Mouse (Mus musculus) testis, adult 2 months (tissue): ENCODE data around the gene Slc25a21. TPM values are rescaled to one million over a fixed set of nuclear protein-coding genes. Genes with fewer than 3 reads are reported as not detected.

Experiments
- H3K27ac ChIP-seq: fragments of 200-500 bp; 2 replicates; pipeline ENCODE4 v1.5.1; 2012; ENCODE audit warnings: low read depth, low read length; ENCODE audit not compliant: control insufficient read depth, insufficient read depth
- H3K27me3 ChIP-seq: fragments of 200-500 bp; 2 replicates; pipeline ENCODE4 v1.6.1; 2012; ENCODE audit warnings: mild to moderate bottlenecking, low read length, moderate library complexity; ENCODE audit not compliant: control insufficient read depth, insufficient read depth
- H3K36me3 ChIP-seq: fragments of 200-500 bp; 2 replicates; pipeline ENCODE4 v1.6.1; 2012; ENCODE audit warnings: mild to moderate bottlenecking, low read length; ENCODE audit not compliant: control insufficient read depth, insufficient read depth
- H3K4me1 ChIP-seq: fragments of 200-500 bp; 2 replicates; pipeline ENCODE4 v1.6.1; 2012; ENCODE audit warnings: low read length; ENCODE audit not compliant: control insufficient read depth, insufficient read depth
- H3K4me3 ChIP-seq: fragments of 200-500 bp; 2 replicates; pipeline ENCODE4 v1.5.1; 2012; ENCODE audit warnings: low read depth, mild to moderate bottlenecking, low read length, moderate library complexity, mixed read lengths; ENCODE audit not compliant: control insufficient read depth
- CTCF ChIP-seq: fragments of 200-500 bp; IDR thresholded peaks from 2 replicates; pipeline ENCODE4 v1.5.1; 2012; ENCODE audit warnings: low read depth, mild to moderate bottlenecking, inconsistent platforms, low read length, moderate library complexity; ENCODE audit not compliant: control insufficient read depth, insufficient read depth, insufficient replicate concordance
- POLR2A ChIP-seq: fragments of 200-500 bp; IDR thresholded peaks from 2 replicates; pipeline ENCODE4 v1.6.1; 2012; ENCODE audit warnings: low read depth, mild to moderate bottlenecking, inconsistent platforms, low read length, moderate library complexity; ENCODE audit not compliant: control insufficient read depth
- polyA plus RNA-seq: library from polyadenylated mRNA; depleted of rRNA; stranded (reverse); fragments of >200 nt; gene quantifications from 2 replicates; pipeline ENCODE4 v1.2.3, GENCODE M21; 2012

Slc25a21 gene
- polyA plus RNA-seq, 1 experiment, result 0.75 TPM

- Histone ChIP-seq H3K27ac (no peak overlapping the region), H3K36me3 (no peaks in the 10 kb centered on the region), H3K4me3 (no peak overlapping the region), H3K27me3 (no peaks in the 10 kb centered on the region), H3K4me1 (no peaks in the 10 kb centered on the region)
- TF ChIP-seq CTCF, result no peak
- TF ChIP-seq POLR2A, result no peak
Measured at GRCm38 (mm10) chr12:56781196-56781595, 416.1 kb downstream of the Slc25a21 start.

GRCm38 (mm10) chr12:56779621-56780020, 417.7 kb downstream of the Slc25a21 start:
- Histone ChIP-seq H3K27ac (no peak overlapping the region), H3K36me3 (no peaks in the 10 kb centered on the region), H3K27me3 (no peaks in the 10 kb centered on the region), H3K4me3 (no peak overlapping the region), H3K4me1 (no peaks in the 10 kb centered on the region)
- TF ChIP-seq CTCF, result no peak
- no peak for TF ChIP-seq POLR2A

- Histone ChIP-seq H3K27ac (no peak overlapping the region), H3K36me3 (no peaks in the 10 kb centered on the region), H3K27me3 (no peaks in the 10 kb centered on the region), H3K4me3 (no peak overlapping the region), H3K4me1 (no peaks in the 10 kb centered on the region)
- no peak for TF ChIP-seq POLR2A
- no peak for TF ChIP-seq CTCF
Measured at GRCm38 (mm10) chr12:56773941-56774340, 423.3 kb downstream of the Slc25a21 start.

GRCm38 (mm10) chr12:56769421-56769820, 427.9 kb downstream of the Slc25a21 start:
- Histone ChIP-seq H3K4me1 (no peaks in the 10 kb centered on the region), H3K4me3 (no peak overlapping the region), H3K27ac (no peak overlapping the region), H3K27me3 (no peaks in the 10 kb centered on the region), H3K36me3 (no peaks in the 10 kb centered on the region)
- no peak for TF ChIP-seq CTCF
- TF ChIP-seq POLR2A, result no peak

- Histone ChIP-seq H3K36me3 (no peaks in the 10 kb centered on the region), H3K27me3 (no peaks in the 10 kb centered on the region), H3K27ac (no peak overlapping the region), H3K4me1 (no peaks in the 10 kb centered on the region), H3K4me3 (no peak overlapping the region)
- no peak for TF ChIP-seq CTCF
- TF ChIP-seq POLR2A, result no peak
Measured at GRCm38 (mm10) chr12:56767474-56767873, 429.8 kb downstream of the Slc25a21 start.

GRCm38 (mm10) chr12:56737104-56737503, 460.2 kb downstream of the Slc25a21 start:
- H3K27ac ChIP-seq, result no peak overlapping the region
- no peaks in the 10 kb centered on the region for H3K36me3 ChIP-seq
- H3K4me3 ChIP-seq, result no peak overlapping the region
- H3K4me1 ChIP-seq, result no peaks in the 10 kb centered on the region
- no peak for TF ChIP-seq CTCF
- no peak for TF ChIP-seq POLR2A
- H3K27me3 ChIP-seq, result no peaks in the 10 kb centered on the region

GRCm38 (mm10) chr12:56727631-56728030, 469.6 kb downstream of the Slc25a21 start:
- TF ChIP-seq POLR2A (no peak), CTCF (no peak)
- H3K27ac ChIP-seq, result no peak overlapping the region
- H3K27me3 ChIP-seq, result no peaks in the 10 kb centered on the region
- peaks cover 3% of the 10 kb centered on the region; the same call in 1 of the 2 replicates for H3K4me1 ChIP-seq
- no peak overlapping the region for H3K4me3 ChIP-seq
- H3K36me3 ChIP-seq, result no peaks in the 10 kb centered on the region

GRCm38 (mm10) chr12:56718707-56719051, 478.6 kb downstream of the Slc25a21 start:
- no peak overlapping the region for H3K27ac ChIP-seq
- no peak for TF ChIP-seq POLR2A
- no peak for TF ChIP-seq CTCF
- no peaks in the 10 kb centered on the region for H3K27me3 ChIP-seq
- no peak overlapping the region for H3K4me3 ChIP-seq
- H3K4me1 ChIP-seq, result peaks cover 4% of the 10 kb centered on the region; the same call in 1 of the 2 replicates
- H3K36me3 ChIP-seq, result no peaks in the 10 kb centered on the region
